Mouse (Mus musculus) B cell, adult 62 days (primary cell): ENCODE measurements around the gene Rgs17. TPM values are rescaled to one million over a fixed set of nuclear protein-coding genes. Genes with fewer than 3 reads are reported as not detected.

ENCODE experiments used
- total RNA-seq: library from RNA; stranded (reverse); gene quantifications from 4 replicates; pipeline ENCODE4 v1.2.4, GENCODE M21; 2023

Rgs17 gene
- total RNA-seq, result not detected in 4 replicates

GRCm38 (mm10) chr10:5922294-5922828 is at the start of gene Rgs17:
Gene Rgs17, minus strand, starts transcription at chr10:5922400.

DNA sequence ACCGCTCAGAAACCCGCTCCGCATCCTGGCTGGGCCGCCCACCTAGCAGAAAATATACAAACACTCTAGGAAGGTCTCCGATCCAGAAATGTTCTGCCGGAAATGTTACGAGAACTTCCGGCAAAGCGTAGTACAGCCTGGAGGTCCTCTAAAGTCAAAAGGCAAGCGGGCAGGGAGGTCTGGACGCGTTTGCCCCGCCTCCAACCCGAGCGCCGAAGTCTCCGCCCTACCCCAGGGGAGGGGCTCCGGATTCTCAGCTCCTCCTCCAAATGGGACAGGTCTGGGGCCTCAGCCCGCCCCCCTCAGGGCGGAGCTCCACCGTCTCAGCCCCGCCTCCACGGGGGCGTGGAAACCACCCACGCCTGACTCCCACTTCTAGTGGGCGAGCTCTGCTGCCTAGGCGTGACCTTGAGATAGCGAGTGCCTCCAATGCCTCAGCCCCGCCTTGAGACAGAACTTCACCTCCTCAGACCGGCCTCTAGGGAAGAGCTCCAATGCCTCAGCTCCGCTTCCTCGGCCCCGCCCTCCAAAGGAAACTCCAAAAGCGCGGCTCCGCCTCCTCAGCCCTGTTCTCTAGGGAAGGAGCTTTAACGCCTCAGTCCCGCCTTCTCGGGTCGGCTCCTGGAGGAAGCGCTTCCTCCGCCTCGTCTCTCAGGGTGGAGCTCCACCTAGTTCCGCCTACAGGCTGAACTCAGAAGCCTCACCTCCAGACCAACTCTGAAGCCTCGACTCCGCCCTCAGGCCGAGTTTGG is 98.3 kb downstream of the Rgs17 start, which contains the start of gene Mtrf1l:
Gene Mtrf1l (minus strand): TSS at position 171 of the 752 bp plus-strand sequence.

GRCm38 (mm10) chr10:5805243-5805730 is 116.9 kb downstream of the Rgs17 start, which contains the start of gene Fbxo5:
Gene Fbxo5, minus strand, starts transcription at chr10:5805600.

Other genes with a start within 250 kb of the Rgs17 start
- 3.9 to 7.9 TPM (median 5.7 TPM) in 4 replicates for gene Fbxo5, start 116.8 kb downstream of the Rgs17 start, total RNA-seq
- 20.7 to 23.0 TPM (median 22.2 TPM) in 4 replicates for gene Mtrf1l, start 98.5 kb downstream of the Rgs17 start, total RNA-seq